Mouse (Mus musculus) heart, postnatal 10 days (tissue): ENCODE measurements at regions not wholly inside any gene's neighbourhood (a gene's known extent, or its start where the extent isn't known, plus 50 kb on each side); places are given as distances from the start of the nearest gene placed in this dataset.

Experiments used
- DNase-seq, 2 experiments: peaks; one replicate each; pipeline ENCODE4 v3.0.0; 2021
- intact Hi-C: fragments of 180-260 bp; cut with DNase I; formaldehyde crosslinking; loops from one replicate; pipeline ENCODE4 v1.15.1; 2025

DNA sequence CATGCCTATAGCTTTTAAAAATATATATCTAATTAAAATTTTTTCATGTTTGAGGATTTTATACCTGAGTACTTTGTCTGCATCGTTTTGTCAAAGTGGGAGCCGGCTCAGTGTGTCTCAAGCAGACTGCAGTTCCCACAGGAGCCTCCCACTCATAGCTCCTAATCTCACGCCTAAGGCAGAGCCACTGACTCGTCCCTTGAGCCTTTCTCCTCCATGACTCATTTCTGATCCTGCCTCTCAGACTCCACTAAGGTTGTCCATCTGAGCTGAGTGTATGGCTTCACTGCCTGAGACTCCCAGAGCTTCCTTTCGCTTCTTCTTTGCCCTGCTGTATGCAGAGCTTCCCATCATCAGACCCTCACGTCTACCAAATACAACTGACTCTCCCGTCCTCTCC is 98.8 kb downstream of the Efnb2 start:
- intact Hi-C loops = no loop called here
- no peak for DNase-seq

GRCm38 (mm10) chr8:8558050-8558449 is 103.0 kb downstream of the Efnb2 start:
- intact Hi-C loops = no loop called here
- no peak for DNase-seq

DNA sequence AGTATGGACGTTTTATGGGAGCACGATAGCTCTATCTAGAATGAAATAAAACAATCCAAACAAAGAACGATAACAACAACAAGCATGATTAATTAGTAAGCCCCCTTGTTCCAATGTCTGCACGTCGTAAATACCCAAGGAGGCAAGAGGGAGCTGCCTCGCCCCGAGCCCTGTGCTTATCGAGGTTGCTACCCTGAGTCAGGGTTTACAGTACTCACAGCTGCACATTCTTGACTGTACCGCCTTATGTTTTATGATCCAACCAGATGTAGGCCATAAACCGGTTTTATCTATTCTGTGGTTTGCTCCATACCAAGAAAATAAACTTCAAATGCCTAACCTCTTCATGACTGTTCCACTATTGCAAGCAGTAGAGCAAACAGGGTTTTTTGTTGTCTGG is 104.9 kb downstream of the Efnb2 start:
- no peak for DNase-seq
- intact Hi-C loops = no loop called here

- intact Hi-C loops = no loop called here
- DNase-seq = no peak
Measured at GRCm38 (mm10) chr8:8554691-8555090, 106.4 kb downstream of the Efnb2 start.

DNA sequence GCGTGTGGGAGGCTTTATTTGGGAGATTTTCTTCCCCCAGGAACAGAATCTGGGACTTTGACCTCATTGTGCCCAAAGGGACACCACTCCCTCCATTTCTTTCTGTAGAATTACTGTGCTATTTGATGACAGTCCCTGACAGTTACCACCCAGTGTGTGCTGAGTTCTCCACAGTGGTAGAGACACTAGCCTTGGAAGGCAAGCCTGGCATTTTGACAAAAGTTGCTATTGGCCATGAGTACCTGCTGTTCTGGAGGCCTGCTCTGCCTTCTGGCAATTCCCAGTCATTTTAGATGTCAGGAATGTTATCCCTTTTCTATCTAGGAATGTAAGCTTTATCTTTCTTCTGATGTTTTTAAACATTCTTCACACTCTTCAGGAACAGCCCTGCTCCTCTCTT is 108.3 kb downstream of the Efnb2 start:
- DNase-seq = peak in 1 of 2 experiments; percentile 4
- intact Hi-C loops = no loop called here

GRCm38 (mm10) chr8:8536626-8537025 is 124.4 kb downstream of the Efnb2 start:
- intact Hi-C loops = no loop called here
- DNase-seq = no peak

GRCm38 (mm10) chr8:8534787-8535186 is 126.3 kb downstream of the Efnb2 start:
- intact Hi-C loops = no loop called here
- no peak for DNase-seq

- intact Hi-C loops = no loop called here
- DNase-seq = no peak
Measured at GRCm38 (mm10) chr8:8532907-8533306, 128.1 kb downstream of the Efnb2 start.

DNA sequence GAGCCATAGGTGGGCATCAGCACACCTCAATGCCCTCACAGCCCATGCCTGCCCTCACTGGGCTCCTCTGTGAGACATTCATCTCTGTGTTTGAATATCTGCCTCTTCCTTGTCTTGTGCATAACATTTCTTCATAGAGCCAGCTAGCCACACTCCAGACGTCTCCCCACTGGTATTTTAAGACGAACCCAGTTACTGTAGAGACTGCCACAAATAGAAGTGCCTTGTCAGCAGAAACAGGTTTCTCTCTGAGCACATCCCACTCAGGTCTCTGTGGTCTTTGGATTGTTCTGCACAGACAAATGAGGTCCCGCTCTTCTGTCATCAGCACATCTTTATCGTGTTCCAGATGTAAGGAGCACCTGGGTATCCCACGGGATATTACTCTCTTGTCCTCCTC is 130.5 kb downstream of the Efnb2 start:
- intact Hi-C loops = no loop called here

GRCm38 (mm10) chr8:8521532-8521931 is 139.5 kb downstream of the Efnb2 start:
- intact Hi-C loops = no loop called here
- DNase-seq = no peak

More for the DNA sequence above, 130.5 kb downstream of the Efnb2 start:
- DNase-seq = no peak

DNA sequence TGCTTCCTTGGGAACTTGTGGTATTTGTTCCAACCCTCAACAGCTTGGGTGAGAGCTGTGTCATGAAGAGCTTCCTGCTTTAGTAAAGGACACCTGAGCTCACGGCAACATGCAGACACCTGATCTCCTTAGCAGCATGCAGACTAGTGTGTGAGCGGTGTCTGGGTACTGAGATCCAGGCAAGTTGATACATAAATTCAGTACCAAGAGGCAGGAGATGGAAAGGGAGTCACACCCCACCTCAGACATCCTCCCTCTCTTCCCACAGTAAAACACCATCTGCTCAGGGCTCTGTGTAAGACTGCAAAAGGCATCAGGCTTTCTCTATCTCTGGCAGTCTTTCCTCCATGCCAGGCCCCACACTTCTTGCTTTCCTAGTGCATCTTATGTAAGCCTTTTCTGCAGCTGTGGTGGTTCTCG is 141.3 kb downstream of the Efnb2 start:
- DNase-seq = no peak
- intact Hi-C loops = no loop called here

GRCm38 (mm10) chr8:8517599-8517998 is 143.4 kb downstream of the Efnb2 start:
- intact Hi-C loops = no loop called here

DNA sequence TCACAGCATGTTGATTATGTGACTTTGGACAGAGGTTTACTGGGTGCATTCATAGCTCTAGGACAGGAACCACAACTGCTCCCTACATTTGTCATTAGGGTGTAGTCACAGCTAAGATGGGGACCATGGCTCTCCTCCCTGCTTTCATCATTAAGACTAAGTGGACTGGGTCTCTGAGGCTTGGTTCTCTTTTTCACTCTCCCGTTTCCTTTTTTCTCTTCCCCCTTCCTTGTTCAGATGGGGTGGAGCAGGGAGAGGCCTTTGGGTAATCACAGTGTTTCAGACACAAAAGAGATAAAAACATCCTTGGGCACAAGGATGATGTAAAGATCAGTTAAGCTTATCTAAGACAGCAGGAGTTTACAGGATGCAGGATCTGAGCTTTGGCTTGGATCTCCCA is 144.8 kb downstream of the Efnb2 start:
- intact Hi-C loops = no loop called here
- DNase-seq = no peak

More at GRCm38 (mm10) chr8:8517599-8517998, 143.4 kb downstream of the Efnb2 start:
- DNase-seq = no peak

DNA sequence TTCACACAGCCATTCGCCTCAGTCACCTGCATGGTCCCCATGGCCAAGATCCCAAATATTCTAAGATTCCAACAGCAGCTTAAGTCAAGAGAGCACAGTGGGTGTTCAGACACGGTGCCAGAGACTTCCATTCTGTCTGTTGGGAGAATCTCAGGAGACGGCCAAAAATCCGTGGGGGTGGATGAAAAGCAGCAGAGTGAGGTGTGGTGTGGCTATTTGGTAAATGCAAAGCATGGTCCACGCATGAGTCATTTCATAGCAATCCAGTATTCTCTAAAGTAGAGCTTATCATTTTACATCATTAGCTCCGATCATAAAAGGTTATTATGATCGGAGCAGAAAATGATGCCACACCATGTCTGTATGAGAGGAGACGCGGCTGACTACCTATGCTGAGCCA is 161.1 kb downstream of the Efnb2 start:
- DNase-seq = no peak
- intact Hi-C loops = no loop called here

- no peak for DNase-seq
- intact Hi-C loops = no loop called here
Measured at GRCm38 (mm10) chr8:8498753-8499152, 162.3 kb downstream of the Efnb2 start.

DNA sequence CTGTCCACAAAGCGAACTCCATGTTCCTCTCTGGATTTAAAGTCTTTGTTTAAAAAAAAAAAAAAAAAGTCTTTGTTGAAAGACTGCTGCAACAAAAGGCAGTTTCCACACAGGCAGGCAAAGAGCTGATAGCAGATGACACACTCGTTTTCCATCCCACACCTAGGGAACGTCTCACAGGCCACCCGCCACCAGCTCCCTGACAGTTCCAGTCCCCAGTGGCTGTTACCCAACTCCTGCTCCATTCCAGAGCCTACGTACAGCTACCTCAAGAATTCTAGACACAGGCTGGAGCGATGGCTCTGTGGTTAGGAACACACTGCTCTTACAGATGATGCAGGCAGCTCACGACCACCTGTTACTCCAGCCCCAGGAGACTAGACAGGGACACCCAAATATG is 165.6 kb downstream of the Efnb2 start:
- DNase-seq = no peak
- intact Hi-C loops = no loop called here

GRCm38 (mm10) chr8:8494281-8494680 is 166.8 kb downstream of the Efnb2 start:
- no peak for DNase-seq
- intact Hi-C loops = loop anchor here (5.0 kb wide), 1 partner anchor 162 kb away; no protein-coding TSS in a partner anchor

DNA sequence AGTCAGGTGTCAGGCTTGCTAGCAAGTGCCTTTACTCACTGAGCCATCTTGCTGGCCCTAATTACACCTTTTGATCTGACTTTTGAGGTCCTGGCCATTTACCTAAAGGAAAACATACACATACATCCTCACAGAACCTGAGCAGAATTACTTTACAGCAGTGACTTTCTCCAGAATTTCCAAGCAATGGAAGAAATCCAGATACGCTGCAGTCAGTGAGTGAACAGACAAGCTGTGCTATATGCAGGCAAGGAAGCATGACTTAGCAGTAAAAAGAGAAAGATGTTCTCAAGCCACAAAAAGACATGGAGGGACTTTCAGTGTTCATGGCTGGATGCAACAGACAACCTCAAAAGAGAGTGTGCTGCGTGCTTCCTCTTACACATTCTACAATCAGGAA is 169.1 kb downstream of the Efnb2 start:
- intact Hi-C loops = loop anchor here (5.0 kb wide), 1 partner anchor 160 kb away; no protein-coding TSS in a partner anchor
- no peak for DNase-seq

DNA sequence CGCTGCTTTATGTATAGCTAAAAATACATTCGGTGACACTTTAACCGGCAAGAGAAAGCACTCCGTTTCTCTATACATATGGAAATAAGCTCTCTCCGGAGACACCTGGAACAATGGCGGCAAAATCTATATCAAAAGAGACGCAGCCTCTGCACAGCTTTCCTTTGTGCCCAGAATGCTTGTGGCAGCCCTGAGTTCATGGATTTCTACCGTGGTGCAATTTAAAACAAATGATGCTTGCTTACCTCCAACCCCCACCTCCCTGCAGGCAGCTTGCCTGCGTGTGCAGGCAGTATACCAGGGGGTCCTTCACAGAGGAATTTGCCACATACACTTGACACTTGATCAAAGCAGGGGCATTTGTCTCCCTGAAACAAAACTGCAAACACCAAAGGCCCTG is 171.3 kb downstream of the Efnb2 start:
- no peak for DNase-seq
- intact Hi-C loops = loop anchor here (5.0 kb wide), 2 partner anchors 157 to 168 kb away; no protein-coding TSS in a partner anchor

DNA sequence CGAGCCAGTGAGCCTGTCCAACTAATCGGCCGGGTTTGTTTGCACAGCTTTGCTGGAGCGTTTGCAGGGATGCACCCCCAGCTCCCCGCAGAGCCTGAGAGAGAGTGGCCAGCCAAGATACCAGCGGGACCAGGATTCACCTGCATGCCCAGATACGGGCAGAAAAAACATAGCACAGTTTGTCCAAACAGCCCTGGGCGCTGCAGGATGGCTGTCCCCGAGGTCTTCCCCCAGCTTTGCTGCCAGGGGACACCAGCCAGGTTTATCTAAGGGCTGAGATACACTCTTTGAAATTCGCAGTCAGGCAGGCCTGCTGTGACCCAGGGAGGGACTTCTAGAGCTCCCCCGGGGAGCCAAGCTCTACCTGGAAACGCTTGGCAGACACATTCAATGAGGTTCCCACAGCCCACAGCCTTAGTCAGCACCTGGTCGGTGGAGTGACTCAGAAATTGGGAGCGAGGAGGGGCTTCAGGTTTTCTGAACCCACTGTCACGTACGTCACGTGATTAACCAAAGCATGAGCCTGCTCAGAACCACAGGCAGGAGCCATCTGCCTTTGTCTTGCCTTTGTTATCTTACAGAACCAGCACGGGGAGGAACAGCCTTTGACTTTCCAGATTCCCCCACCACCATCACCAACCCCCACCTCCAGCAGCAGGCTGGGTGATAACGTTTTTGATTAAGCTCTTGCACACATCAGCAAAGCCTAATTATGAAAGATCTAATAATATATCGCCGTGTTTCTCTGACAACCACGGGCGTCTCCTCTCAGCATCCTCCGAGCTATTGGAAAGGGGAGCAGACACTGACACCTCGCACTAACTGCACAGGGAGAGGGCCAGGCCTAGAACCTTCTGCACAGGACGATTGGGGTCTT is 172.1 kb downstream of the Efnb2 start:
- DNase-seq = peak; percentile 60 to 63
- intact Hi-C loops = loop anchor here (5.0 kb wide), 1 partner anchor 168 kb away; no protein-coding TSS in a partner anchor

DNA sequence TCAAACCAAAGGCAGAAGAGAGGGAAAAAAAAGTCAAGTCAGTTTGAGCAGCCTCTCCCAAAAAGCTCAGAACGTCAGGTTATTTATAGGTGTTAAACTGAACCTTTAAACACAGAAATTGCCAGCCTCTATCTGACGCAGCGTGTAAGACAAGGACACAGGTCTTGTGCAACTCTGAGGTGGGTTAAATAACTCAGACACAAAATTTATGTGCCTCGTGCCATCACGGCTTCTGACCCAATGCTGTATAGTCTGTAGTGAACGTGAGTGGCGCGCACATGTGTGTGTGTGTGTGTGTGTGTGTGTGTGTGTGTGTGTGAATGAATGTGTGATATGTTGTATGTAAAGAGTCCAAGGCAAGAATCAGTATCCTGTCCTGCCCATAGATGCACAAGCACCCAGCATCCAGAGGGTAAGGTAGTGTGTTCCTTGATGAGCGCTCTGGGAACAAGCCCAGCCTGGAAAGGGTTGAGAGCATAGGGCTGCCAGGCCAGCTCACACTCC is 172.8 kb downstream of the Efnb2 start:
- intact Hi-C loops = loop anchor here (5.0 kb wide), 1 partner anchor 169 kb away; no protein-coding TSS in a partner anchor
- DNase-seq = no peak

DNA sequence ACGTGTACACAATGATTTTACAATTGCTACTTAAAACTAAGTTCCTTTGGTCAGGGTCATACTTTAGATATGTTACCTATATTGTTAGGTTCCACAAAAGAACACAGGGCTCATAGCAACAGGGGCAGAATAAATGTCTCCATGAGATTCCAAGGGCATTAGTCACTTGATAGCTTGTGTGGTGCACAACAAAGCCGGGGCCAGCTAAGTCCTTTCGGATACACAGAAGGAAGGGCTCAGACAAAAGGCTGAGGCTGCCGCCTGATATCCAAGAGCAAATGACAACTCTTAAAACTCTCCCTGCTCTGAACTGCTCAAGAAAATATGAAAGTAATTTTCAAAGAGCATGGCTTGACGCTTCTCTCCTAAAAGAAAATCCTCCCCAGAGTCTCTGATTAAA is 173.3 kb downstream of the Efnb2 start:
- intact Hi-C loops = loop anchor here (5.0 kb wide), 1 partner anchor 170 kb away; no protein-coding TSS in a partner anchor
- no peak for DNase-seq
